Mouse (Mus musculus) thymus, adult 18-20 months (tissue): ENCODE results near the gene Gabbr2.

Experiments
- DNase-seq, 2 experiments: peaks; one replicate each; pipeline ENCODE4 v3.0.0; 2022; ENCODE audit warnings: mixed read lengths in 2 of 2

Gabbr2 gene

DNA sequence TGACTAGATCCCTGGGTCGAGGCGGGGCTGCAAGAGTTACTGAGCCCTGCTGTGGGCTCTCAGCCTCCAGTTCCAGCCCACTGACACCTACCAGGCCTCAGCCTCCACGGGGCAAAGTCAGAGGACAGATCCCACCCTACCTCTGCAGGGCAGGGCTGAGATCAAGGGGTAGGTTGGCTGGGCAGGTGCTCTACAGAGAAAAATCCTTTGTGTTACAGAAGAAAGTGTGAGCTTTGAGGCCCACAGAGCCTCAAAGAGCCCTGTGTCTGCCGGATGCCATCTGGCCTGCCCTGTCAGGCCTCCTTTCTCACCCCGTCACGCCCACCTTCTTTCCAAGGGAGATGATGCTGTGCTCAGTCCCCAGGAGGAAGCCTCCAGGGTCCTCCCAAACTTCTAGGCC is 131.1 kb downstream of the Gabbr2 start:
- no peak for DNase-seq

DNA sequence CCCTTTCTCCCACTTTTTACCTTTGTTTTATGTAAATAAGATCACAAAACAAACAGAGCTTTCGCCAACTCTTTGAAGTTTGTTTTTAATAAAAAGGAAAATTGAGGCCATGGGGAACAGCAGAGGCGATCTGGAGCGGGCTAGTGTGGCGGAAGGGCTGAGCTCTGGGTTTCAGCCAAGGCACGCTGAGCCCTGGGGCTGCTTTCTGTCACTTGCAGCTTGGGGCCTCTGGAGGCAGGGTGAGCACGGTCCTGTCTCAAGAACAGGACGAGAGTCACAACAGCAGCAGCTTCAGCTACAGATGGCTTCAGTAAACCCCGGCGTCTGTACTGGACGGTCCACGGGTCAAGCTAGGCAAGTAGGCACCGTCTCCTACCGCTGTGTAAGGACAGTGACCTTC is 132.8 kb downstream of the Gabbr2 start:
- no peak for DNase-seq

DNA sequence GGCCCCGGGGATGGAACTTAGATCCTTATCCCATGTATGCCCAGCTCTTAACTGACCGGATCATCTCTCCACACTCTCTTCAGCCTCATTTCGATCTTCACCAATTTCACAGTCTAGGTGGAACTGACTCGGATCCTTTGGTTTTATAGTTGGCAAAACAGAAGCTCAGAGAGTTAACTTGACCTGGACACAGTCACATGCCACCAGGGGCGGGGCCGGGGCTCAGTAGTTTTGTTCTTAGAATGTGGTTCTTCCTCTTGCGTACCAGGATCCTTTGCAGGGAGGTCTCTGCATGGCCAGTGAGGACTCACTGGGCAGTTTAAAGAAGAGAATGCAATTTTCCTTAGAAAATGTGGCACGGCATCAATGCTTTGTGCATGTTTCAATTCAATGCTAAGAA is 135.5 kb downstream of the Gabbr2 start:
- no peak for DNase-seq

DNA sequence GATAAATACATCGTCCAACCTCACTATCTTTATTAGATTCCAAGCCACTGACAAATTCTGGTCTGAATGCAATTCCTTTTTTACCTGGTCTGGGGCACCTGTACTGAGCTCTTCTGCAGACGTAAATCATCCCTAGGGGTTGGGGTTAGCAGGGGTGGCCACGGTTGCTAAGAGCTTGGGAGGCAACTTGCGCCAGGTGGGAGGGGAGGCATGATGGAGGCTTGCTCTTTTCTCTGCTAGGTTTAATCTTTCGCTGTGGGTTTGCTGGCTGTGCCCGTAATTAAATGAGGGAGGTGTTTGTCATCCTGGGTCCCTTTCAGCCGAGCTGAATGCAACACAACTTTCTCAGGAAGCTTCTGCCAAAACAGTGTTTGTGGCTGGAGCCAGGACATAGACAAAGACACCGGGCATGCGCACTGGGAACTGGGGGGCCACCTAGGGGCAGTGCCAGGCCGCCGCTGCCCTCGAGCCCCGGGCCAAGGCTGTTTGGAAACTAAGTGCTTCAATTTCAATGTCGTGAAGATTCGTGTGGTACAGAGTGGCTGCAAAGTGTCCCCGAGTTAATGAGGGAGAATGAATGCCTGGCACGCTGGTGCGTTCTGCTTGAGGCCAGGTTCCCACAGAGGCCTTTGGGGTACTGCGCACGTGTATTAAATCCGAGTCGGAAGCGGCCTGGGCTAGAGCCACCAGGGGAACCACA is 136.8 kb downstream of the Gabbr2 start:
- no peak for DNase-seq

DNA sequence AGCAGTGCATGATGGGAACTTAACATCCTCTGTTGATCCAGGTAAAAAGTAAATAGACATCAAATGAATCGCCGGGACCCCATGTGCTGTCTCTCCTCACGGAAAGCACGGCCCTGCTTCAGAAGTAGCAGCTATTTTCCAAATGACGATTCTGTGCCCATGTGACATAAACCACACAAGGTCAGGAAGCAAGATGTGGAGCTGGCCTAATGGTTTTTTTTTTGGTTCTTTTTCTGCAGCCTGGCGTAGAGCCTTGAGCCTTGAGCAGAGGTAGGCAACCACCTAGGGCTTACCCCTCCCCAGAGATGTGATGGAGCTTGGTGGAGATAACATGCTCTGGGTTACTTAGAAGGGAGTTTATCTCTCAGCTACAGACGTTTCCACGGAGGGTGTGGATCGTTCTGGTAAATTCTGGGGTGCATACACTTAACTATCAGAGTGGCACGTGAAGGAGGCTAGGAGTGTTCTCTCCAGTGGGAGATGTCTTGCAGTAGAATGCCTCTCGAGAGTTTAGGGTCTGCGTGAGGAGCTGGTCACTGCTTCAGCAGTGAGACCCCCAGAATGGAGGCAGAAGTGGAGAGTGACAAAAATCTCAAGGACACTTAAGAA is 137.7 kb downstream of the Gabbr2 start:
- no peak for DNase-seq

DNA sequence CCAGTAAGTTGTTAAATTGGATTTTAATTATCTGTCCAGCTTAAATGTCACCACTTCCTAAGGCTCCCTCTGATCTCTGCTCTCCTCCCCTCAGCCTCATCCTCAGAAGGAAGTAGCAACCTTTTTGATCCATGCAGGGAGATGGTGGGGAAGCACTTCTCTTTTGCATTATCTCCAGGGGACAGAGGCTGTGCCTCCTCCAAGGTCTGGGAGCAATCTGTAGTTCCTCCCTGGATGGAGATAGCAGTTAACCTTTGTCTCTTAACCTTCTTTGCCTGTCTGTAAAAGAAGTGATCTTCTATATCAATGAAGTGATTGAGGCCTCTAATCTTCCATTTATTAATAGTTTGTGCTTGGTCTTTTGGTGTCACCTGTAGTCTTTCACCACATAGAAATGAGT is 143.9 kb downstream of the Gabbr2 start:
- DNase-seq, result no peak

DNA sequence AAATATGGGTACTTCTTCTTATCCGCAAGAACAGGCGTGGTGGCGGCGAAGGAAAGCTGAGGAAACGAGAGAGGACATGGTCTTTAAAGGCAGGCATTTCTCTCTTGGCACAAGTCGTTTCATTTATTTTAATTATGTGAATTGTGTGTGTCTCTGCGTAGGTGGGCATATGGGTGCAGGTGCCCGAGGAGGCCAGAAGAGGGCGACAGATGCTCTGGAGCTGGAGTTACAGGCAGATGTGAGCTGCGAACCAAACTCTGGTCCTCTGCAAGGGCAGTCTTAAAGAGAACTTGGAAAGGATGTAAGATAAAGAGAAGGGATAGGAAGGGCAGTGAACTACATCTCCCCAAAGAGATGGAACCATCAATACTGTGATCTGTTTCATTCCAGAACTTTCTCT is 145.3 kb downstream of the Gabbr2 start:
- no peak for DNase-seq

DNA sequence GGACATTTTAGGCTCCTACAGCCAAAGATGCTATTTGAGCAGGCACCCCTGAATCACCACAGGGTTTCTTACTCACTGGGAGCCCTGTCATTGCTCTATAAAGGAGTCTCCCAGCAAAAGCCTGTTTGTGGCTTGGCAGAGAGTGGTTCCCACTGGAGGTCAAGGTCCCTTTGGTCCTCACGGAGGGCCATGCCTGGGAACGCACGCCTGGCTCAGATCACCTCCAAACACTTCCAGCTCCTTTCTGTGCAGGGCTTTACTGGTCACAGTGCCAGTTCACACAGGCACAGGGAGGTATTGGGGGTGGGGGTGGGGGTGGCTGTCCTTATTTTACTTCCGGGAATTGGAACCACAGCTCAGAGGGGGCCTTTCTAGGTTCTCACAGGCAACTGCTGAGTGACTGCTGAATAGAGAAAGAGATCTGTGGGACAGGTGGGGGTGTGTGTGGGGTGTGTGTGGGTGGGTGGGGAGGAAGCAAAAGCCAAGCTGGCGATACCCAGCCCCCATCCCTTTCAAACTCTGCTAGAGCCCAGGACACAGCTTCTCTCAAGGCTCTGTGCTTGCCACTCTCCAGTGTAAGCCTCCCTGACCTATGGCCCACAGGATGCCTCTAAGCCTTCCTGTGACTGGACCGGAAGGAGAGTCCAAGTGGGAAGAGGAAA is 146.6 kb downstream of the Gabbr2 start:
- DNase-seq, result no peak

DNA sequence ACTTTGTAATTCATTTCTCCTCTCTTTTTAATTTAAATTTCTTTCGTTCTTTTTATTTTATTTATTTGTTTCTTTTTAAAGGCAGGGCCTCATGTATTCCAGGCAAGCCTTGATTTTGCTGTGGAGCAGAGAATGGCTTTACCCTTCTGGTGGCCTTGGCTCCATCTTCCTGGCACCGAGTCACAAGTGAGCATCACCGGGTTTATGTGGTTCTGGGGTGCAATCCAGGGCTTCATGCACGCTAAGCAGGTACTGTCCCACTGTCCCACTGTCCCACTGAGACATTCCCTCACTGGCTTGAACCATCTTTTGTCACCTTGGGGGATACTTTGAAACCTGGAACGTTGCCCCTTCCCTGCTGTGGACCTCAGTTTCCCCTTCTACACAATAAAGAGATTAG is 147.1 kb downstream of the Gabbr2 start:
- no peak for DNase-seq

DNA sequence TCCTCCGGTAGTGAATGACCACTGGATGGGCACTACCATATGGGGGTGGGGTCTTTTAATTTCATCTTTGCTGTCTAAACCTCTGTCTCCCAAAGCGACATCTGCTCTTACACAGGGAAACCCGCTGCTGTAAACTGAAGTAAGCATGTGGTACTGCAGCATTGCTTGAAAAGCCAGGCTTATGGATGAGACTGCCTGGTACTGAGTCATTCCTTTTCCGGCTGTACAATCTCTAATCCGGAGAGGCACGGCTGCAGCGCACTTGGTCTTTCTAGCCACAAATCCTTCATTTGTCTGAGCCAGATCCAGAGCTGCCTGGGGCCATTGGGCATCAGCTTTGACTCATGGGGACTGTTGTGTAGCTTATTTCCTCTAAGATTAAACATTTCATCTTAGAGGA is 149.1 kb downstream of the Gabbr2 start:
- no peak for DNase-seq

DNA sequence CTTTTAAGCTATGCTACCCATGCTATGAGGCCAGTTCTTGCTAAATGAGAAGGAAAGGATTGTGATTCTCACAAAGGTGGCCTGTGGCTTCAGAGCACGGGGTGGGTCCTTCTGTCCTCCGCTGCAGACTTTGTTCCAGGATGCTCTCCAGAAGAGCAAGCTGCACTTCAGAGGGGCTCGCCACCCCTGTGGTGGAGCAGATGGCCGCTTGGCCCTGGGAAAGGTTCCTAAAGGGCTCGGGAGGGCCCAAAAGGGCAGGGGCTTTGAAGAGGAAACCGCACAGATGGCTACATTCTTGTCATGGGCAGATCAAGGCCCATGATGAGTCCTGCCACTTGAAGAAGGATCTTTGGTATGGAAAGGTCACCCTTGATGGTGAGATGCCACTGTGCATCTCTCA is 151.5 kb downstream of the Gabbr2 start:
- DNase-seq, result no peak

DNA sequence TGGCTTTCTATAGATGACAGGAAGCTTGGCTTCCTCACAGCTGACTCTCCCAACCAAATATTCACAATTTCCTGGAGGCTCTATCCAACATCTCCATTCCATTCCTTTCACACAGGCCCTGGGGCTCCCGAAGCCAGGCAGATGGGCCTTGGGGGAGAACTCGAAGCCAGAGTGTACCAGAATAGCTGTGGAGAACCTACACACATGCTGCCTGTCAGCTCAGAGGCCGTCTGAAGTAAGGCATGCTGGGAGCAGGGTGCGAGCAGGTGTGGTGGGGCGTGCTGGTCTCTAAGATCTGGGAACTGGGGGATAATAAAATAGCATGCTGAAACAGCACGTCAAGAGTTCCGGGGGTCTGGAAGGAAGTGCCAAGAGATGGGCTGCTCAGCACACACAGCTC is 154.3 kb downstream of the Gabbr2 start:
- DNase-seq, result no peak

DNA sequence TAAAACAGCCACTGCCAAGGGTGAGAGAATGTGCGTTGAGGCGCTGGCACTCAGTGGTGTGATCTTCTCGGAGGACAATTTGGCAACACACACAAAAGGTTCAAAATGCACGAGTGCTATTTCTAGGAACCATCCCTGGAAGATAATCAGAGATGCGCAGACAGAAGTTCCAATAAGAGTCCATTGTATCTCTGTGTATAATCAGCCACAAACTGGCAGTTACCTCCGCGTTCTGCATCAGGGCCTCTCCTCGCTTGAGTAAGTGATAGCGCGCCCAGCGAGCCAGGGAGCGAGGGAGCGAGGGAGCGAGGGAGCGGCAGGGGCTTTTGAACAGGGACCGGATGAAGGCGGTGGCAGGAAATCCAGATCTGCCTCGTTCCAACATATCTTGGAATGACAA is 155.6 kb downstream of the Gabbr2 start:
- no peak for DNase-seq

DNA sequence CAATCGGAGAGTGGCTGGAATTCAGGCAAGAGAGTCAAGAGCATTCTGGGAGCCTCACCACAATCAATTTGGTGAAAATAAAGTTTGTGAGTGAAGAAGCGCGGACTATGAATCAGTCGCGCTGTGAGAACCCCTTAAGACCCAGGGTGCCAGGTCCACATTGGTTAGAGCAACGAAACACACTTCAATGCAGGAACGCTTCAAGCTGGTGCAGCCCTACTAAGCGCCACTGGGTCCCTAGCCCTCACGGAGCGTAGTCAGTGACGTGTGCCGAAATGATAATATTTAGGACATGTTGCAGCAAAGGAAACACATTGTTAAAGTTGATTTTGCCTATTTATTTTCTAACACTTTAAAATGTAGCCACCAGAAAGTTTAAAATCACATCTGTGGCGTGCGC is 156.6 kb downstream of the Gabbr2 start:
- DNase-seq, result no peak

DNA sequence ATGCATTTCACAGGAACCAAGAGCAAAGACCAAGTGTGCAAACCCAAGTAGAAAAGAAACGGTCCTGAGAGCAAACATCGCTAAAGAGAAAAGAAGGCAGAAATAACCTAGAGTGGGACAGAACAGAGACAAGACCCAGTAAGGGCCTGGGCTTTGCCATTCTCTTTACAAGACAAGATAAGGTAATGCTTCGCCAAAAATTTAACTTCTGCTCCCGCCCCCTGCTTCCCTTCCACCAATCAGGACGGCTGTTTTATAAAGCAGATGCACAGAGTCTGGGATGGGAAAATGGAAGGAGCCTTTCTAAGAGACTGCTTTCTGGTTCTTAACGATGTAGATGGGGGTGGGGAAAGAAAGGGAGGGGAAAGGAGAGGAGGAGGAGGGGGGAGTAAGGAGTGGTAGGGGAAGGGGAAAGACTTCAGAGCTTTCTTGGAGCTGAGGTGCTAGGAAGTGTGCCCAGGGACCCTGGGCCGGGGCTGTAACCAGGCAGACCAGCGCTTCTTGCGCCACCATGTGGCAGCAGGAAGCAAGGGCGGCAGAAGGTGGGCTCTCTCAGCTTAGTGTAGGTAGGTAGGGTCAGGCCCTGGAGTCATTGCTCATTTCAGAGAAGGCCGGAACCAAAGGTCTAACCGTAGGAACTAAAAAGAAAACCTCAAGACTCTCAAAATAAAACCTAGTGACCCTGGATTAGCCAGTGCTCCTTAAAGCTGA is 158.7 kb downstream of the Gabbr2 start:
- DNase-seq, result no peak

DNA sequence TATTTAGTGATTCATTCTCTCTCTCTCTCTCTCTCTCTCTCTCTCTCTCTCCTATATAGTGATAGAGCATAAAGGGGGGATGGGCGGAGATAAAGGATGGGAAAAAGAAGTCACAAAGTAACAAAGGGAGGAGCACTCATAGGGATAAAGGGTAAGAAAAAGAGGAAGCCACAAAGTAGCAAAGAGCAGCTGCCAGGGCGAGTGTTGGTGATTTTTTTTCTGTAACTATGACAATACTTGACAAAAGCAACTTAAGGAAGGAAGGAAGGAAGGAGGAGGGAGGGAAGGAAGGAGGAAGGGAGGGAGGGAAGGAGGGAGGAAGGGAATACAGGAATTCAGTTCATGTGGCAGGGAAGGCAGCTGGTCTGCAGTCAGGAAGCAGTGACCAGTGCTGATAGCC is 162.0 kb downstream of the Gabbr2 start:
- DNase-seq, result no peak

DNA sequence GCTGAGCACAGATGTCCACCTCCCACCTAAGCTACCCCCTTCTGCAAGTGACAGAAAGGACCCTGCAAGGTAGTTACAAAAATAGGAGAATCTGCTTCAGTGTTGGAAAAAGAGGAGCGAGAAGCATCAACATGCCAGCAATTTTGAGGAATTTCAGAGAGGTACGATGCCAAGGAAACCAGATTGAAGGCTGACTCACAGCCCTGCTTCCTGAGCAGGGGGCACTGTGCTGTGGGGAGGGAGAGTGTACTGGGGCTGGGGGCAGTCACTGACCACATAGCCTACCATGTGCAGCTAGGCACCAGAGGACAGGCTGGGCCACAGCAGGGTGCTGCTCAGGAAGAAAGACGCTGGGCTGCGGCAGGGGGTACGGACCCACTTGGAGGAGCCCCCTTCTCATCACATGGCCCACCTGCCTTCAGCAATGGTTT is 163.5 kb downstream of the Gabbr2 start:
- DNase-seq, result no peak

DNA sequence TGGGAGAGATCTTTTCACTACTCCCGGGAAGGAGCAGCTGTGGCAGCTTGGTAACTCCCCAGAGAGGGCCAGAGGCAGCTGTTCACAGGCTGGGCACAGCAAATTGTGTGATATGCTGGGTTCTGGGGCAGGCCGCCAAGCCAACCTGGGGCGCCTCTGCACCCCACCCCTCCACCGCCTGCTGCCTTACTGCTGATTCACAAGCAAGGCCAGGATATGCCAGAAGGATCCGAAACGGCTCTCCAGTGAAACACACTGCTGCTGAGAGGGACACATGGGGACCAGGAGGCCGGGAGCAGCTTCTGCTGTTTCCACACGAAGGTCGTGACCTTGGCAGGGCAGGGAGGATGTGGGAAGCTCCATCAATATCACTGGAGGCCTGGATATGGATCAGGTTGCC is 164.2 kb downstream of the Gabbr2 start:
- DNase-seq, result no peak

DNA sequence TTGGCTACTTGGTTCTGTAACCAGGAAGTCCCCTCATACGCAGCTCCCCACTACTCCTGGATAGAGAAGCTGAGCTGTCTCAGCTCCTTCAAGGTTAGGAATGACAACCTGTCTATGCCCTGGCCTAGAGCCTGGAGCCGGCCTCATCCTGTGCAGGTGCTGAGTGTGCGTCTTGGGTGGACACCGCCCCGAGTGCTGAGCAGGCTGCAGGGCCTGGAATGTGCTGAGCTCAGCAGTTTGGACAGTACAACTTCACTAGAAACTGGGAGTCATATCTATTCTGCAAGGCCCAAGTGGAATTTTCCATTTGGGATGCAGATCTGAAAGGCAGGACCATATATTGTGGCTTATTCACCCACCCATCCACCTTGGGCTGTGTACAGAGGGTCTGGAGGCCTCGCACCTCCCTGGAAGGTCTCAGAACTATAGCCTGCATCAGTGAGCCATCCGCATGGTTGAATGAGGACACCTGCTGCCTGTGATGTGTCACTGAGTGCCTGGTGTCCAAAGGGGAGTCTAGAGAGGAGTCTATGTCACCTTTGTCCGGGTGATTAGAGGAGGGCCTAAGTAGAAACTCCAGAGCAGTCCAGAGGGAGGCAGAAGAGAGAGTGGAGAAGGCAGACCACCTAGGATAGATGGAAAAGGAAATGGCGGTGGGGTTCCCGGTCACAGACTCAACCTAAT is 165.7 kb downstream of the Gabbr2 start:
- no peak for DNase-seq

DNA sequence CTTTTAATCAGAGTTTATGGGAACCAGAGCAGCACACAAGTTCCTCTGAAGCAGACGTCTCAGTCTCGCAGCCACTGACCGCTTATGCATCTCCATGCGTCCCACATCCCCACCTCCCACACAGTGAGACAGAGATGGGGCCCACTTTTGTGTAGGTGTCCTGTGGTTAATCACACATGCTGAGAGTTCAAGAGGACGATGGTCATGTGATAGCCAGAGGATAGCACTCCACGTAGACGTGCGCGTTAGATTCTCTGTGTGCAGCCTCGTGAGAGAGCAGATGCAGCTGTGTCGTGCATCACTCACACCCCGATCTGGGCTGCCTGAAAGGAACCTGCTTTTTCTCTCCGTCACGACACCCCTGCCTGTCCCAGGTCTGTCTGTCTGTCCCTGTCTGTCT is 167.9 kb downstream of the Gabbr2 start:
- DNase-seq, result no peak

DNA sequence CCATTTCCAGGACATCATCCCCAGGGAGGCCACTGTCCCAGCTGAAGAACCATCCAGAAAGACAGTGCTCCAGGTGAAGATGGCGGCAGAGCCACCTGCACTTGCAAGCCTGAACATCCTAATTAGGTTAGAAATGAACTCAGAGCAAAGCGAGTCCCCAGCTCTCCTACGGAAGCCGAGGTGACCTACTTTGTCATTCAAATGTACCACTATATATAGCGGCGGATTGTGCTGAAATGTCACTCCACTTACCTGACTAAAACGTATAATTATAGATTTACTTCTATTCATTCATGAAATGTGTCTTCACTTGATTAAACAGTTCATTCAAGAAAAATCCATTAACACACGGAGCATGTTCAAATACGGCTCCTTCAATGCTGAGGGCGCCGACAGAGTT is 170.0 kb downstream of the Gabbr2 start:
- DNase-seq, result no peak

DNA sequence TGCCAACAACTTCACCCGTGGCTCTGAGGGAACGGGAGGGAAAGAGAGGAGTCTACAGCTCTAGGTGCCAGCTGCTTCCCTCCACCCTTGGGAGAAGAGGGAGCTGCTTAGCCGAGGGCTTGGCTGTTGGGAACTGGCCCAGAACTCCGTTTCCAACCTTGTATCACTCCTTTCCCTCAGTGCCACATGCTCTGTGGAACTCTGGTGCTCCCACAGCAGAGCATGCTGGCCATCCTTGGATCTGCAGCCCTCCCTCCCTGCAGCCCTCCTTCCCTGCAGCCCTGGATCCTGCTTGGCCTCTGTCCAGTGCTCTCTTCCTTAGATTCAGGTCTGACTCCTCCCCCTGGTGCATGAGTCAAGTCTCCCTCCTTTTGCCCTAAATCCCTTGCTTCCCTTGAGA is 176.7 kb downstream of the Gabbr2 start:
- DNase-seq, result no peak

DNA sequence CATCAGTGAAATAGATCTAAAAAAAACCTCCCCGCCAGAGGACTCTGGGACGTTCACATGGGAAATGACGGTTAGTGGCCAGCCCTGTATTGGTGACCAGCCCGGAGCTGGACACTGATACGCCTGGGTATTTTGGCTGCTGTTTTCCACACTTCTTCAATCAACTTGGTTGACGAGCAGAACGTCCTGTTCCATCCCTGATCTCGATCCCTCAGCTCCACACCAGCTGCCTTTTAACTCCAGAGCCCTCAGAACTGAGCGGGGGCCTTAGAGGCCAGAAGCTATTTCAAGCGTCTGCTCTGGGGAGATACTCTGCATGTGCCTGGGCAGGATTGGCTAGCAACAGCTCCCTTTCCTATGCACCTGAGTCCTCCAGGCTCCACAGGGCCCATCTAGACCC is 177.4 kb downstream of the Gabbr2 start:
- DNase-seq, result no peak
